Mouse (Mus musculus): Measurements from ENCODE around the gene 4921539E11Rik. TPM values are rescaled to one million over a fixed set of nuclear protein-coding genes. Genes with fewer than 3 reads are reported as not detected.

4921539E11Rik gene
- polyA plus RNA-seq, 1 experiment from 2014 or later = not detected

Other genes with a start within 250 kb of the 4921539E11Rik start
- 22.9 and 29.8 TPM in 2 replicates for gene Mier1, start 176.5 kb downstream of the 4921539E11Rik start, polyA plus RNA-seq (2015; fragmentation: Nextera tagmentation; extraction: Ambion mirVana)
- gene Wdr78, start 176.3 kb downstream of the 4921539E11Rik start, polyA plus RNA-seq (2015; fragmentation: Nextera tagmentation; extraction: Ambion mirVana) = 1.2 and 1.7 TPM in 2 replicates
- gene Slc35d1, start 75.7 kb downstream of the 4921539E11Rik start, polyA plus RNA-seq (2015; fragmentation: Nextera tagmentation; extraction: Ambion mirVana) = 5.4 and 5.6 TPM in 2 replicates
- gene Oma1, start 22.9 kb upstream of the 4921539E11Rik start, polyA plus RNA-seq (2015; fragmentation: Nextera tagmentation; extraction: Ambion mirVana) = 22.7 and 25.4 TPM in 2 replicates

Data from intestine, embryonic 16.5 days (tissue).